Mouse (Mus musculus): ENCODE measurements around the gene Numa1.

- TF ChIP-seq CTCF (IDR thresholded peaks at IDR 0.05; ENCODE audit: low read depth) (0 out of 2 replicates have a peak, but pooled peaks have one; percentile 31), EP300 (IDR thresholded peaks at IDR 0.05; ENCODE audit: low read depth) (no peak)
Observed at GRCm38 (mm10) chr7:101911982-101912381, 21.9 kb upstream of the Numa1 start.

All from liver, postnatal 0 days (tissue).